Mouse (Mus musculus) liver, postnatal 0 days (tissue): ENCODE results near the gene Dhx29.

Experiments used
- CTCF ChIP-seq: sonication (generic); IDR thresholded peaks from 2 replicates; pipeline ENCODE4 v1.5.1; 2016; ENCODE audit warnings: antibody characterized with exemption, low read depth
- EP300 ChIP-seq: IDR thresholded peaks from 2 replicates; pipeline ENCODE4 v1.6.1; 2016; ENCODE audit warnings: antibody characterized with exemption, low read depth, mild to moderate bottlenecking

GRCm38 (mm10) chr13:112988866-112989265, 61.6 kb downstream of the Dhx29 start:
- TF ChIP-seq CTCF (no peak), EP300 (no peak)
